Comparison of ENCODE assay signal across 20 mouse cellular contexts in genomic region chr7:117512301-117512700, GRCm38 (mm10).
DNase-seq lines count a peak whose midpoint lies in the region; ATAC-seq and TF ChIP-seq lines count a peak whose summit lies in the region.
"Had no signal": no experiment of that assay in that cellular context is flagged by ENCODE, and none has a peak within 500 bp of the region (broad histone marks: within the 10 kb centered on the region; RNA-seq: fewer than 3 reads in every experiment).

No protein-coding gene starts in this region.

- H3K4me2 ChIP-seq in midbrain, embryonic 11.5 days: no peak overlapping the region

- H3K27me3 ChIP-seq in midbrain, embryonic 11.5 days (ENCODE audit: control insufficient read depth, insufficient read depth, low read length): no peaks in the 10 kb centered on the region
- H3K27me3 ChIP-seq in midbrain, embryonic 10.5 days (ENCODE audit: low read depth, poor library complexity, severe bottlenecking): no peaks in the 10 kb centered on the region
- H3K27me3 ChIP-seq: CH12.LX, Patski had no signal

- no peak for ATAC-seq in midbrain, embryonic 11.5 days (ENCODE audit: low FRiP score)
- ATAC-seq: activated CD4-positive, CD25-positive, alpha-beta regulatory T cell, adult 4 months; CD4-positive, CD25-positive, alpha-beta regulatory T cell, adult 4 months; Patski had no signal

- no peak for DNase-seq in layer of hippocampus, adult 2 months (ENCODE audit: low spot score in 2 of 2)
- no peak for DNase-seq in layer of hippocampus, postnatal 36 days
- peak; percentile 79 for DNase-seq in midbrain, embryonic 11.5 days (ENCODE audit: low spot score, missing footprints)
- no peak for DNase-seq in midbrain, embryonic 10.5 days (ENCODE audit: low spot score)
- peak; percentile 68 for DNase-seq in retina, postnatal 1 day
- DNase-seq in retina, embryonic 14.5 days (ENCODE audit: low spot score): no peak
- DNase-seq: adrenal gland, adult 2 months; adrenal gland, adult 8-10 months; adrenal gland, postnatal 10 days; adrenal gland, postnatal 14 days; adrenal gland, postnatal 25 days; adrenal gland, postnatal 36 days; cerebellum, adult 11 months; cerebellum, adult 11-12 months; cerebellum, adult 18-20 months had no signal

- no peak overlapping the region for H3K9ac ChIP-seq in midbrain, embryonic 11.5 days (ENCODE audit: low read length)

- H3K4me3 ChIP-seq in layer of hippocampus, adult 2 months: no peak overlapping the region
- no peak overlapping the region for H3K4me3 ChIP-seq in midbrain, embryonic 11.5 days (ENCODE audit: low read depth, low read length)
- H3K4me3 ChIP-seq in midbrain, embryonic 10.5 days: no peak overlapping the region

- no peak for TF ChIP-seq CTCF in layer of hippocampus, adult 2 months (conservative IDR thresholded peaks at IDR 0.05)

- no peaks in the 10 kb centered on the region; the same call in 1 of the 2 replicates for H3K4me1 ChIP-seq in midbrain, embryonic 11.5 days (ENCODE audit: control insufficient read depth, insufficient read depth, low read length)
- H3K4me1 ChIP-seq in midbrain, embryonic 10.5 days: peaks cover 28% of the 10 kb centered on the region

- H3K9me3 ChIP-seq in midbrain, embryonic 11.5 days (ENCODE audit: control insufficient read depth, low read length): no peaks in the 10 kb centered on the region
- no peaks in the 10 kb centered on the region for H3K9me3 ChIP-seq in midbrain, embryonic 10.5 days (replicated peaks)

- H3K36me3 ChIP-seq in midbrain, embryonic 11.5 days (ENCODE audit: control insufficient read depth, insufficient read depth, low read length): no peaks in the 10 kb centered on the region
- H3K36me3 ChIP-seq in midbrain, embryonic 10.5 days: peaks cover 3% of the 10 kb centered on the region; the same call in 1 of the 2 replicates
- H3K36me3 ChIP-seq: G1E had no signal

- 0 out of 2 replicates have a peak overlapping the region, but pooled peaks have one; percentile 18 for H3K27ac ChIP-seq in layer of hippocampus, adult 2 months
- no peak overlapping the region for H3K27ac ChIP-seq in midbrain, embryonic 11.5 days (ENCODE audit: low read depth, low read length)
- no peak overlapping the region for H3K27ac ChIP-seq in midbrain, embryonic 10.5 days (replicated peaks)

- WGBS in midbrain, embryonic 11.5 days: 79% methylated on average over 2 of the region's 2 CpGs
- 64% methylated on average over 2 of the region's 2 CpGs for WGBS in midbrain, embryonic 10.5 days

Comparison
In these comparisons a context has a peak if more than half of its experiments do, and no peak if none do; other contexts are left out.
1. DNase-seq: peak in midbrain, embryonic 11.5 days (single experiment) and retina, postnatal 1 day (single experiment); none in layer of hippocampus, adult 2 months (0 of 2), layer of hippocampus, postnatal 36 days (0 of 2), midbrain, embryonic 10.5 days (single experiment) and retina, embryonic 14.5 days (single experiment).